Mouse (Mus musculus): Measurements from ENCODE around the gene Trim26. TPM values are rescaled to one million over a fixed set of nuclear protein-coding genes. Genes with fewer than 3 reads are reported as not detected.

Trim26 gene
- polyA plus RNA-seq, 1 experiment from 2014 or later = 49.5 TPM

DNA sequence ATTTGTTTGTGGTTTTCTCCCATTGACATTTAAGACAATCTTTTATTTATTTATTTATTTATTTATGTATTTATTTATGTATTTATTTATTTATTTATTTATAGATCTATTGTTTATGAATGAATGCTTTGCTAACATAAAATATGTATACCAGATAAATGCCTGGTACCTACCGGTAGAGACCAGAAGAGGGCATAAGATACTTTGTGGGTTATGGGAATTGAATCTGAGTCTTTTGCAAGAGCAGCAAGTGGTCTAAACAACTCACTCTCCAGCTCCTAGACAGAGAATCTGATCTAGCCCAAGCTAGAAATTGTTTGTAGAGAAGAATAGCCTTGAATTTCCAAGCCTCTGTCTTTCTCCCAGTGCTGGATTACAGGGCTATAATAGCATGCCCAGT is 63.8 kb downstream of the Trim26 start:
- no peak for ATAC-seq (ENCODE audit: insufficient number of reproducible peaks, insufficient read depth, low FRiP score, low TSS enrichment, low read depth)
- Histone ChIP-seq H3K27me3 (no peaks in the 10 kb centered on the region), H3K27ac (no peak overlapping the region), H3K9ac (replicated peaks) (no peak overlapping the region), H3K4me3 (replicated peaks) (no peak overlapping the region), H3K4me1 (replicated peaks) (no peaks in the 10 kb centered on the region), H3K9me3 (no peaks in the 10 kb centered on the region), H3K4me2 (no peak overlapping the region), H3K36me3 (no peaks in the 10 kb centered on the region)
- 34% methylated on average over 1 of the region's 1 CpGs for WGBS

DNA sequence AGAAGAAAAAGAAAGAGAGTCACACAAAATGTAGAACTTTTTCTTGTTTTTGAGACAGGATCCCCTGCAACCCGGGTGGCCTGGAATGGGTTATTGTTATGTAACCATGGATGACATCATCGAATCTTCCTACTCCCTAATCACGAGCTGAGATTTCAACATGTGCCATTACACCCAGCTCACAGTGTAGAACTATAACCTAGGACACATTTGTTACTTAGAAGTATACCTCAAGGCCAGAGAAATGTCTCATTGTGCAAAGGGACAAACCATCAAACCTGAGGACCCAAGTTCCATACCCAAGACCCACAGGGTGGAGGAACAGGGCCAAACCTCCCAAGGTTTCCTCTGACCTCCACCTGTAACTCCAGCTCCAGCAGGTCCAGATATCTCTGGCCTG is 66.7 kb downstream of the Trim26 start:
- H3K9ac ChIP-seq (replicated peaks) = no peak overlapping the region
- H3K36me3 ChIP-seq = no peaks in the 10 kb centered on the region
- H3K4me3 ChIP-seq (replicated peaks) = no peak overlapping the region
- H3K27ac ChIP-seq = no peak overlapping the region
- no peaks in the 10 kb centered on the region for H3K27me3 ChIP-seq
- no peak for ATAC-seq (ENCODE audit: insufficient number of reproducible peaks, insufficient read depth, low FRiP score, low TSS enrichment, low read depth)
- WGBS = 79% methylated on average over 3 of the region's 3 CpGs
- no peaks in the 10 kb centered on the region for H3K4me1 ChIP-seq (replicated peaks)
- H3K4me2 ChIP-seq = no peak overlapping the region
- H3K9me3 ChIP-seq = no peaks in the 10 kb centered on the region

DNA sequence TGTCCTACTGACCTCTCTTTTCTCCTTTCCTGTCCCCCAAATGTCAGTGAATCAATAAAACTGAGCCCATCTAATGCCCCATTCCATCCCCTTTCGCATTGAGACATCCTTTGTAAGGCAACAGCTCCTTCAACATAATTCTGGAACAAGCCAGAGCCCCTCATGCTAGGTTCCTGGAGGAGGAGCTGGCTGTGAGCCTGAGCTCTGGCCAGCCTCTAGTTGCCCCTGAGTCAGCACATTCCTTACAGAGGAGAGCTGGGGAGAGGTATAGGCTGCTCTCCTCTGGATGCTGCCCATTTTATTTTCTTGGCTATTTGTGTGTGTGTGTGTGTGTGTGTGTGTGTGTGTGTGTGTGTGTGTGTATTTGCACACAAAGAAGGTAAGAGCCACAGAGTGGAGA is 71.3 kb downstream of the Trim26 start:
- no peaks in the 10 kb centered on the region for H3K9me3 ChIP-seq
- 55% methylated on average over 1 of the region's 1 CpGs for WGBS
- no peaks in the 10 kb centered on the region for H3K4me1 ChIP-seq (replicated peaks)
- no peaks in the 10 kb centered on the region for H3K36me3 ChIP-seq
- H3K9ac ChIP-seq (replicated peaks) = no peak overlapping the region
- H3K4me2 ChIP-seq = no peak overlapping the region
- H3K27ac ChIP-seq = no peak overlapping the region
- H3K27me3 ChIP-seq = peaks cover 8% of the 10 kb centered on the region; the same call in 1 of the 2 replicates
- ATAC-seq (ENCODE audit: insufficient number of reproducible peaks, insufficient read depth, low FRiP score, low TSS enrichment, low read depth) = no peak
- H3K4me3 ChIP-seq (replicated peaks) = no peak overlapping the region

Other genes starting within 250 kb of the Trim26 start
- not detected in 2 replicates for gene H2-M9, start 194.5 kb upstream of the Trim26 start, polyA plus RNA-seq (2016; fragmentation: Nextera tagmentation; extraction: Ambion mirVana)
- gene H2-M1, start 164.9 kb upstream of the Trim26 start, polyA plus RNA-seq (2016; fragmentation: Nextera tagmentation; extraction: Ambion mirVana) = not detected in 2 replicates
- not detected in 2 replicates for gene H2-M10.5, start 64.2 kb upstream of the Trim26 start, polyA plus RNA-seq (2016; fragmentation: Nextera tagmentation; extraction: Ambion mirVana)
- gene H2-M10.6, start 25.0 kb upstream of the Trim26 start, polyA plus RNA-seq (2016; fragmentation: Nextera tagmentation; extraction: Ambion mirVana) = not detected in 2 replicates
- gene Trim15, start 30.1 kb downstream of the Trim26 start, polyA plus RNA-seq (2016; fragmentation: Nextera tagmentation; extraction: Ambion mirVana) = 0.15 and 0.41 TPM in 2 replicates
- 5.8 and 6.7 TPM in 2 replicates for gene Trim10, start 32.4 kb downstream of the Trim26 start, polyA plus RNA-seq (2016; fragmentation: Nextera tagmentation; extraction: Ambion mirVana)
- gene Trim40, start 53.0 kb downstream of the Trim26 start, polyA plus RNA-seq (2016; fragmentation: Nextera tagmentation; extraction: Ambion mirVana) = not detected in 2 replicates
- not detected in 2 replicates for gene Trim31, start 61.0 kb downstream of the Trim26 start, polyA plus RNA-seq (2016; fragmentation: Nextera tagmentation; extraction: Ambion mirVana)
- gene Rnf39, start 105.8 kb downstream of the Trim26 start, polyA plus RNA-seq (2016; fragmentation: Nextera tagmentation; extraction: Ambion mirVana) = 0.73 and 1.3 TPM in 2 replicates
- gene Ppp1r11, start 114.6 kb downstream of the Trim26 start, polyA plus RNA-seq (2016; fragmentation: Nextera tagmentation; extraction: Ambion mirVana) = 109 and 116 TPM in 2 replicates
- gene Znrd1, start 121.4 kb downstream of the Trim26 start, polyA plus RNA-seq (2016; fragmentation: Nextera tagmentation; extraction: Ambion mirVana) = 114 and 115 TPM in 2 replicates
- 7.0 and 7.4 TPM in 2 replicates for gene Znrd1as, start 121.5 kb downstream of the Trim26 start, polyA plus RNA-seq (2016; fragmentation: Nextera tagmentation; extraction: Ambion mirVana)
- not detected in 2 replicates for gene 2410137M14Rik, start 144.1 kb downstream of the Trim26 start, polyA plus RNA-seq (2016; fragmentation: Nextera tagmentation; extraction: Ambion mirVana)
- gene H2-M5, start 152.4 kb downstream of the Trim26 start, polyA plus RNA-seq (2016; fragmentation: Nextera tagmentation; extraction: Ambion mirVana) = 1.4 and 1.9 TPM in 2 replicates
- 124 and 130 TPM in 2 replicates for gene Zfp57, start 164.0 kb downstream of the Trim26 start, polyA plus RNA-seq (2016; fragmentation: Nextera tagmentation; extraction: Ambion mirVana)
- 0.24 TPM in 1 of 2 replicates, not detected in the other for gene Mog, start 186.3 kb downstream of the Trim26 start, polyA plus RNA-seq (2016; fragmentation: Nextera tagmentation; extraction: Ambion mirVana)
- 18.0 and 18.1 TPM in 2 replicates for gene Gabbr1, start 208.8 kb downstream of the Trim26 start, polyA plus RNA-seq (2016; fragmentation: Nextera tagmentation; extraction: Ambion mirVana)